Mouse (Mus musculus) embryonic fibroblast, embryonic 13.5 days (primary cell): ENCODE measurements around the gene Nos3.

Experiments used
- CTCF ChIP-seq: IDR thresholded peaks from 2 replicates; pipeline ENCODE4 v1.5.1; 2011; ENCODE audit warnings: mild to moderate bottlenecking, control low read depth, low read length, moderate library complexity, borderline replicate concordance; ENCODE audit not compliant: insufficient read depth
- POLR2A ChIP-seq: IDR thresholded peaks from 2 replicates; pipeline ENCODE4 v1.6.1; 2011; ENCODE audit warnings: low read depth, mild to moderate bottlenecking, control low read depth, low read length, moderate library complexity

DNA sequence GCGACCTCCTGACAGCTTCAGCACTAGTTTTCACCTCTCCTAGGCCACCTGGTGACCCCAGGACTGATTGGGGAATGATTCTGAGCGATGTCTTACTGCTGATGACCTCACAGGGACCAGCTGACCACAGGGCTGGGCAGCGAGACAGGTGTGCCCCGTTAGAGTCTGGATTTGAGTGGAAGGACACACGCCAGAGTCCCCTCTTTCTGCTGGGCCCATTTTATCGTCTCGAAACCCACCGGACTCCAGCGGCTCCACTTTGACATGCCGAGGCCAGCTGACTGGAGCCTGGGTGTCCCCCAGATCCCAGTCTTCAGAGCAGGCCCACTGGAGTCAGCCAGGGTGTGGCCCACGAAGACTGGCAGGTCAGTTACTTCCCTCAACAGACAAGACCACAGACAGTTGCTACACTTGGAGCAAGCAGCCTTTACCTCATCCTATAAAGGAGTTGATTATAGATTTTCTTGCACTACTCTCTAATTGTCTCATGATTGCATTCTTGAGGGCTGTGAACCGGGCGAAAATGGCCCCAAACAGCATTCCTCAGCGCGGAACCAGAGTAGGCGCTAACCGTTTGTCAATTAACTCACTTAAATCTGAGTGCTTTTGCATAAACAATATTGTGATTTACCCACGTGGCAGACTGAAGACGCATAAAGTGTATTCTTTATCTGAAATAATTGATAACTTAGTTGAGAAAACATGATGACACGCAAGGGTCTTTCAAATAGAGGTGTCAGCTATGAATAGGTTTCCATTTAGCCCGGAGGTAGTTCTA lies 59.6 kb downstream of the Nos3 start:
- no peak for TF ChIP-seq CTCF
- TF ChIP-seq POLR2A: no peak; the same call in 1 of the 2 replicates
